Mouse (Mus musculus): ENCODE measurements at regions not wholly inside any gene's neighbourhood (a gene's known extent, or its start where the extent isn't known, plus 50 kb on each side); places are given as distances from the start of the nearest gene placed in this dataset.

DNA sequence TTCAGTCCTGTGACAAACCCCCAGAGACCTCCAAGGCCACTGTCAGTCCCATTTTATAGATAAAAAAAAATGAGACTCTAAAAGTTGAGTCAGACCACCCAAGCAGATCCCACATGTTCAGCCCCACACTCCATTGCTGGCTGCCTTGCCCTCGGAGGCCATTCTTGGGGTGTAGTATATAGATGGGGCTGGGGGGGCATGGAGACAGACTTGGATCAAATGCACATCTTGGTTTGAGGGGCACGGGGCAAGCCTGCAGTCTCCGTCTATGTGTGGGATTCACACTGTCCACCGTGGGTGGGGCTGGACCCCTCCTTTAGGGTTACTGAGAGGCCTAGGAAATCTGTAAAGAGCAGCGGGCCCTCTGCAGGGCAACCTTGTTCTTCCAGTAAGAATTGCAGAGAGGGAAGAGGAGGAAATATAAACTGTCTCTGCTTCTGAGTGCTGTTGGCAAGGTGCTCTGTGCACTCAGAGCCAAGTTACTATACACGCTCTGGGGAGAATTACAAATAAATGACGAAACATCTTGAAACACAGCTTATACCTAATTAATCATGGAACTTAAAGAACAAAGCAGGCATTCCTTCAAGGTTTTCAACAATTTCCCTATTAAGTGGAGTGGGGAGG, 184.4 kb upstream of the Habp2 start:
- H3K4me1 ChIP-seq (replicated peaks; ENCODE audit: control insufficient read depth in 2 of 2, insufficient read depth in 2 of 2, low read length in 1 of 2) = no peaks in the 10 kb centered on the region
- H3K27ac ChIP-seq = no peak overlapping the region
- H3K36me3 ChIP-seq (replicated peaks; ENCODE audit: control insufficient read depth, insufficient read depth, low read depth) = no peaks in the 10 kb centered on the region
- H3K9me3 ChIP-seq (ENCODE audit: control insufficient read depth, low read length) = no peaks in the 10 kb centered on the region
- H3K27me3 ChIP-seq (ENCODE audit: control insufficient read depth, insufficient read depth, low read length) = no peaks in the 10 kb centered on the region
- no peak for TF ChIP-seq EP300 (IDR thresholded peaks at IDR 0.05; ENCODE audit: low read depth)
- TF ChIP-seq CTCF (IDR thresholded peaks at IDR 0.05; ENCODE audit: low read depth) = no peak
- ATAC-seq (ENCODE audit: insufficient read depth) (no peak), DNase-seq (ENCODE audit: low read depth in 3 of 3, low spot score in 3 of 3) (no peak)
- H3K9ac ChIP-seq (replicated peaks) = no peak overlapping the region
- WGBS (ENCODE audit: insufficient replicate concordance) = 68% methylated on average over 7 of the region's 7 CpGs
- no peak overlapping the region for H3K4me3 ChIP-seq (ENCODE audit: insufficient read depth in 1 of 2, low read depth in 2 of 2, low read length in 2 of 2)
- no peak overlapping the region for H3K4me2 ChIP-seq (ENCODE audit: low read depth)

DNA sequence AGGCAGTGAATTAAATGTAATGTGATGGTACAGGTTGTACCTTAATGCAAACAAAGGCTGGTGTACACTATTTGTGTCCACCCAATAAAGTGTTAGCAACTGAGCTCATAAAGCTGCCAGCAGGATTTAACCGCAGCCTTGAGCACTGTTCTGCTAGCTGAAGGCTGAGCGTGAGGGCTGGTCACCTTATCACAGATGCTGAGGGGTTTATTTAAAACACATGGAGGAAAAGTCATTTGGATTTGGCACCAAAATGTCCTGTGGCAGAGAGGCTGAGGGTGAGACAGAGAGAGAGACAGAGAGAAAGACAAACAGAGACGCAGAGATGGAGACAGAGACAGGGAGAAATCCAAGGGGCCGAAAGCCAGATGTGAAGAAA, 181.9 kb upstream of the Habp2 start:
- H3K36me3 ChIP-seq (replicated peaks; ENCODE audit: control insufficient read depth, insufficient read depth, low read depth) = no peaks in the 10 kb centered on the region
- DNase-seq (ENCODE audit: low read depth in 3 of 3, low spot score in 3 of 3) = no peak
- no peak overlapping the region for H3K4me3 ChIP-seq (ENCODE audit: insufficient read depth in 1 of 2, low read depth in 2 of 2, low read length in 2 of 2)
- H3K9ac ChIP-seq (replicated peaks) = no peak overlapping the region
- no peaks in the 10 kb centered on the region for H3K9me3 ChIP-seq (ENCODE audit: control insufficient read depth, low read length)
- TF ChIP-seq EP300 (IDR thresholded peaks at IDR 0.05; ENCODE audit: low read depth) = no peak
- TF ChIP-seq CTCF (IDR thresholded peaks at IDR 0.05; ENCODE audit: low read depth) = no peak
- ATAC-seq (ENCODE audit: insufficient read depth) = no peak
- WGBS (ENCODE audit: insufficient replicate concordance) = 75% methylated on average over 4 of the region's 4 CpGs
- no peaks in the 10 kb centered on the region for H3K4me1 ChIP-seq (replicated peaks; ENCODE audit: control insufficient read depth in 2 of 2, insufficient read depth in 2 of 2, low read length in 1 of 2)
- H3K27me3 ChIP-seq (ENCODE audit: control insufficient read depth, insufficient read depth, low read length) = no peaks in the 10 kb centered on the region
- no peak overlapping the region for H3K27ac ChIP-seq
- no peak overlapping the region for H3K4me2 ChIP-seq (ENCODE audit: low read depth)

- WGBS (ENCODE audit: insufficient replicate concordance) = 75% methylated on average over 23 of the region's 23 CpGs
- no peak overlapping the region for H3K9ac ChIP-seq (replicated peaks)
- ATAC-seq (ENCODE audit: insufficient read depth) (no peak), DNase-seq (ENCODE audit: low read depth in 3 of 3, low spot score in 3 of 3) (no peak)
- no peaks in the 10 kb centered on the region for H3K4me1 ChIP-seq (replicated peaks; ENCODE audit: control insufficient read depth in 2 of 2, insufficient read depth in 2 of 2, low read length in 1 of 2)
- H3K4me2 ChIP-seq (ENCODE audit: low read depth) = no peak overlapping the region
- no peaks in the 10 kb centered on the region for H3K9me3 ChIP-seq (ENCODE audit: control insufficient read depth, low read length)
- no peak overlapping the region for H3K27ac ChIP-seq
- no peak overlapping the region for H3K4me3 ChIP-seq (ENCODE audit: insufficient read depth in 1 of 2, low read depth in 2 of 2, low read length in 2 of 2)
- no peaks in the 10 kb centered on the region for H3K36me3 ChIP-seq (replicated peaks; ENCODE audit: control insufficient read depth, insufficient read depth, low read depth)
- TF ChIP-seq EP300 (IDR thresholded peaks at IDR 0.05; ENCODE audit: low read depth) (no peak), CTCF (IDR thresholded peaks at IDR 0.05; ENCODE audit: low read depth) (no peak)
- H3K27me3 ChIP-seq (ENCODE audit: control insufficient read depth, insufficient read depth, low read length) = no peaks in the 10 kb centered on the region
Measured at GRCm38 (mm10) chr19:56105452-56106091, 181.4 kb upstream of the Habp2 start.

DNA sequence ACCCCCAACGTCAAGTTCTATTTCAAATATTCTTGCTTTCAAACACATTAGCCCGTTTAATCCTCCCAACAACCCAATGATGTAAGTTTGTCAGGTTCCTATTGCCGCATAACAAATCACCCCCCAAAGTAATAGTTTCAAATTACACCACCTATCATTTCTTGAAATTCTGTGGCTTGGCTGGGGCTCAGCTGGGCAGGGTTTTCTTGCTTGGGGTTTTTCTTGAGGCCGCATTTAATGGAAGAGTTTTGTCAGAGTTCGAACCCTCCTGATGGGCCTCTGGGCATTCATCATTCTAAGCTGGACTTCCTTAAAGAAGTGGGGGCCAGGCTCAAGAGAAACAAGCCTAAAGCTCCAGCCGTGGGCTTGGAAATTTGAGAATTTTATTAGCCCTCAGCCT, 178.1 kb upstream of the Habp2 start:
- H3K4me3 ChIP-seq (ENCODE audit: insufficient read depth in 1 of 2, low read depth in 2 of 2, low read length in 2 of 2) = no peak overlapping the region
- no peak overlapping the region for H3K27ac ChIP-seq
- H3K36me3 ChIP-seq (replicated peaks; ENCODE audit: control insufficient read depth, insufficient read depth, low read depth) = no peaks in the 10 kb centered on the region
- no peak for TF ChIP-seq CTCF (IDR thresholded peaks at IDR 0.05; ENCODE audit: low read depth)
- TF ChIP-seq EP300 (IDR thresholded peaks at IDR 0.05; ENCODE audit: low read depth) = no peak
- DNase-seq (ENCODE audit: low read depth in 3 of 3, low spot score in 3 of 3) (no peak), ATAC-seq (ENCODE audit: insufficient read depth) (no peak)
- no peak overlapping the region for H3K4me2 ChIP-seq (ENCODE audit: low read depth)
- no peaks in the 10 kb centered on the region for H3K27me3 ChIP-seq (ENCODE audit: control insufficient read depth, insufficient read depth, low read length)
- 56% methylated on average over 6 of the region's 6 CpGs for WGBS (ENCODE audit: insufficient replicate concordance)
- H3K9me3 ChIP-seq (ENCODE audit: control insufficient read depth, low read length) = no peaks in the 10 kb centered on the region
- H3K4me1 ChIP-seq (replicated peaks; ENCODE audit: control insufficient read depth in 2 of 2, insufficient read depth in 2 of 2, low read length in 1 of 2) = no peaks in the 10 kb centered on the region
- H3K9ac ChIP-seq (replicated peaks) = no peak overlapping the region

GRCm38 (mm10) chr19:56115552-56116284, 171.2 kb upstream of the Habp2 start:
- DNase-seq (ENCODE audit: low read depth in 3 of 3, low spot score in 3 of 3) = no peak
- TF ChIP-seq CTCF (IDR thresholded peaks at IDR 0.05; ENCODE audit: low read depth) = no peak
- TF ChIP-seq EP300 (IDR thresholded peaks at IDR 0.05; ENCODE audit: low read depth) = no peak
- no peaks in the 10 kb centered on the region for H3K36me3 ChIP-seq (replicated peaks; ENCODE audit: control insufficient read depth, insufficient read depth, low read depth)
- H3K27me3 ChIP-seq (ENCODE audit: control insufficient read depth, insufficient read depth, low read length) = no peaks in the 10 kb centered on the region
- H3K4me1 ChIP-seq (replicated peaks; ENCODE audit: control insufficient read depth in 2 of 2, insufficient read depth in 2 of 2, low read length in 1 of 2) = no peaks in the 10 kb centered on the region
- H3K4me2 ChIP-seq (ENCODE audit: low read depth) = no peak overlapping the region
- no peak for ATAC-seq (ENCODE audit: insufficient read depth)
- H3K9ac ChIP-seq (replicated peaks) = no peak overlapping the region
- no peak overlapping the region for H3K27ac ChIP-seq
- no peak overlapping the region for H3K4me3 ChIP-seq (ENCODE audit: insufficient read depth in 1 of 2, low read depth in 2 of 2, low read length in 2 of 2)
- WGBS (ENCODE audit: insufficient replicate concordance) = 42% methylated on average over 15 of the region's 15 CpGs
- H3K9me3 ChIP-seq (ENCODE audit: control insufficient read depth, low read length) = no peaks in the 10 kb centered on the region
